Mouse (Mus musculus) embryonic facial prominence, embryonic 15.5 days (tissue): ENCODE measurements around the gene Zswim5. TPM values are rescaled to one million over a fixed set of nuclear protein-coding genes. Genes with fewer than 3 reads are reported as not detected.

Source experiments
- ATAC-seq: fragments of 200-750 bp; cut with Nextera tagmentation; 2 replicates; pipeline ENCODE4 v1.8.0; 2017; ENCODE audit warnings: low read depth, moderate TSS enrichment; ENCODE audit not compliant: insufficient number of reproducible peaks, low FRiP score, low TSS enrichment
- H3K27ac ChIP-seq: fragments of 300-500 bp; sonication (generic); replicated peaks from 2 replicates; pipeline ENCODE4 v1.5.1; 2015; ENCODE audit warnings: mild to moderate bottlenecking, inconsistent platforms
- H3K27me3 ChIP-seq: fragments of 300-500 bp; sonication (generic); 2 replicates; pipeline ENCODE4 v1.6.1; 2015; ENCODE audit warnings: inconsistent platforms
- H3K36me3 ChIP-seq: fragments of 300-500 bp; sonication (generic); 2 replicates; pipeline ENCODE4 v1.6.1; 2015; ENCODE audit warnings: mild to moderate bottlenecking, inconsistent platforms
- H3K4me1 ChIP-seq: fragments of 300-500 bp; sonication (generic); 2 replicates; pipeline ENCODE4 v1.6.1; 2015; ENCODE audit warnings: inconsistent platforms
- H3K4me2 ChIP-seq: fragments of 300-500 bp; sonication (generic); replicated peaks from 2 replicates; pipeline ENCODE4 v1.6.1; 2015; ENCODE audit warnings: mild to moderate bottlenecking, inconsistent platforms
- H3K4me3 ChIP-seq: fragments of 300-500 bp; sonication (generic); replicated peaks from 2 replicates; pipeline ENCODE4 v1.5.1; 2015; ENCODE audit warnings: mild to moderate bottlenecking, inconsistent platforms
- H3K9ac ChIP-seq: fragments of 300-500 bp; sonication (generic); 2 replicates; pipeline ENCODE4 v1.6.1; 2015; ENCODE audit warnings: inconsistent platforms
- H3K9me3 ChIP-seq: fragments of 300-500 bp; sonication (generic); replicated peaks from 2 replicates; pipeline ENCODE4 v1.6.1; 2016; ENCODE audit warnings: inconsistent platforms
- WGBS: fragments of 180-500 bp; shearing (Covaris S2); methylation state at CpG from one replicate; pipeline ENCODE4 v1.1.7; 2015; 5-methylcytosine and 5-hydroxymethylcytosine counted together
- polyA plus RNA-seq: library from polyadenylated mRNA; unstranded; fragments of >200 nt; fragmentation: Nextera tagmentation; extraction: Ambion mirVana; gene quantifications from 2 replicates; pipeline ENCODE4 v1.2.1, GENCODE M21; 2015

The Zswim5 gene
- polyA plus RNA-seq, 1 experiment from 2014 or later: 0.45 TPM

GRCm38 (mm10) chr4:116913318-116913717, 36.1 kb downstream of the Zswim5 start:
- Histone ChIP-seq H3K4me3 (no peak overlapping the region), H3K4me2 (no peak overlapping the region), H3K4me1 (no peaks in the 10 kb centered on the region), H3K27ac (no peak overlapping the region), H3K36me3 (no peaks in the 10 kb centered on the region), H3K27me3 (no peaks in the 10 kb centered on the region), H3K9ac (no peak overlapping the region), H3K9me3 (no peaks in the 10 kb centered on the region)
- ATAC-seq: no peak
- WGBS: 90% methylated on average over 2 of the region's 2 CpGs

GRCm38 (mm10) chr4:116928006-116928651, 51.0 kb downstream of the Zswim5 start:
- H3K9ac ChIP-seq: no peak overlapping the region
- ATAC-seq: no peak
- WGBS: 61% methylated on average over 4 of the region's 4 CpGs
- no peak overlapping the region for H3K4me2 ChIP-seq
- H3K4me3 ChIP-seq: no peak overlapping the region
- H3K27me3 ChIP-seq: no peaks in the 10 kb centered on the region
- no peaks in the 10 kb centered on the region for H3K4me1 ChIP-seq
- H3K9me3 ChIP-seq: no peaks in the 10 kb centered on the region
- no peaks in the 10 kb centered on the region for H3K36me3 ChIP-seq
- no peak overlapping the region for H3K27ac ChIP-seq

- Histone ChIP-seq H3K9ac (no peak overlapping the region), H3K27ac (no peak overlapping the region), H3K4me3 (no peak overlapping the region), H3K27me3 (no peaks in the 10 kb centered on the region), H3K4me2 (no peak overlapping the region), H3K9me3 (no peaks in the 10 kb centered on the region), H3K36me3 (no peaks in the 10 kb centered on the region), H3K4me1 (no peaks in the 10 kb centered on the region)
- 77% methylated on average over 4 of the region's 4 CpGs for WGBS
- ATAC-seq: no peak
Measured at GRCm38 (mm10) chr4:116939585-116939984, 62.4 kb downstream of the Zswim5 start.

- no peak overlapping the region for H3K9ac ChIP-seq
- WGBS: 71% methylated on average over 2 of the region's 2 CpGs
- no peak overlapping the region for H3K4me3 ChIP-seq
- no peak overlapping the region for H3K4me2 ChIP-seq
- H3K27ac ChIP-seq: no peak overlapping the region
- no peaks in the 10 kb centered on the region for H3K9me3 ChIP-seq
- no peak for ATAC-seq
- no peaks in the 10 kb centered on the region for H3K4me1 ChIP-seq
- H3K36me3 ChIP-seq: no peaks in the 10 kb centered on the region
- H3K27me3 ChIP-seq: no peaks in the 10 kb centered on the region
Measured at GRCm38 (mm10) chr4:116942695-116943094, 65.5 kb downstream of the Zswim5 start.

GRCm38 (mm10) chr4:116944055-116944454, 66.9 kb downstream of the Zswim5 start:
- WGBS: 40% methylated on average over 5 of the region's 5 CpGs
- ATAC-seq: no peak
- H3K36me3 ChIP-seq: no peaks in the 10 kb centered on the region
- no peaks in the 10 kb centered on the region for H3K4me1 ChIP-seq
- no peak overlapping the region for H3K27ac ChIP-seq
- H3K4me2 ChIP-seq: no peak overlapping the region
- no peaks in the 10 kb centered on the region for H3K27me3 ChIP-seq
- no peak overlapping the region for H3K4me3 ChIP-seq
- no peaks in the 10 kb centered on the region for H3K9me3 ChIP-seq
- H3K9ac ChIP-seq: no peak overlapping the region

GRCm38 (mm10) chr4:116951642-116952041, 74.5 kb downstream of the Zswim5 start:
- H3K27ac ChIP-seq: no peak overlapping the region
- WGBS: 53% methylated on average over 1 of the region's 1 CpGs
- H3K9ac ChIP-seq: no peak overlapping the region
- no peak overlapping the region for H3K4me2 ChIP-seq
- no peaks in the 10 kb centered on the region for H3K4me1 ChIP-seq
- H3K27me3 ChIP-seq: no peaks in the 10 kb centered on the region
- H3K36me3 ChIP-seq: no peaks in the 10 kb centered on the region
- H3K4me3 ChIP-seq: no peak overlapping the region
- ATAC-seq: no peak
- no peaks in the 10 kb centered on the region for H3K9me3 ChIP-seq

- Histone ChIP-seq H3K27ac (no peak overlapping the region), H3K9me3 (no peaks in the 10 kb centered on the region), H3K4me2 (no peak overlapping the region), H3K9ac (no peak overlapping the region), H3K36me3 (no peaks in the 10 kb centered on the region), H3K4me3 (no peak overlapping the region), H3K27me3 (no peaks in the 10 kb centered on the region), H3K4me1 (no peaks in the 10 kb centered on the region)
- 67% methylated on average over 7 of the region's 7 CpGs for WGBS
- ATAC-seq: no peak
Measured at GRCm38 (mm10) chr4:116954951-116955350, 77.8 kb downstream of the Zswim5 start.

GRCm38 (mm10) chr4:116976503-116976902, 99.3 kb downstream of the Zswim5 start:
- no peaks in the 10 kb centered on the region for H3K9me3 ChIP-seq
- no peak for ATAC-seq
- H3K27me3 ChIP-seq: no peaks in the 10 kb centered on the region
- no peak overlapping the region for H3K4me3 ChIP-seq
- H3K27ac ChIP-seq: no peak overlapping the region
- H3K4me2 ChIP-seq: no peak overlapping the region
- no peaks in the 10 kb centered on the region for H3K36me3 ChIP-seq
- WGBS: 71% methylated on average over 2 of the region's 2 CpGs
- no peaks in the 10 kb centered on the region for H3K4me1 ChIP-seq
- no peak overlapping the region for H3K9ac ChIP-seq

GRCm38 (mm10) chr4:116985681-116986080, 108.5 kb downstream of the Zswim5 start:
- Histone ChIP-seq H3K4me1 (0 out of 2 replicates have a peak, but pooled peaks cover 5% of the 10 kb centered on the region), H3K4me3 (no peak overlapping the region), H3K27ac (no peak overlapping the region), H3K36me3 (peaks cover 10% of the 10 kb centered on the region; the same call in 1 of the 2 replicates), H3K4me2 (no peak overlapping the region), H3K27me3 (no peaks in the 10 kb centered on the region), H3K9me3 (no peaks in the 10 kb centered on the region), H3K9ac (no peak overlapping the region)
- WGBS: 94% methylated on average over 7 of the region's 7 CpGs
- ATAC-seq: no peak

- no peak overlapping the region for H3K4me2 ChIP-seq
- 0 out of 2 replicates have a peak, but pooled peaks cover 5% of the 10 kb centered on the region for H3K4me1 ChIP-seq
- no peaks in the 10 kb centered on the region for H3K27me3 ChIP-seq
- H3K4me3 ChIP-seq: no peak overlapping the region
- no peak overlapping the region for H3K9ac ChIP-seq
- peaks cover 11% of the 10 kb centered on the region; the same call in 1 of the 2 replicates for H3K36me3 ChIP-seq
- peak; percentile 51; the same call in 1 of the 2 replicates for ATAC-seq
- 59% methylated on average over 17 of the region's 17 CpGs for WGBS
- no peaks in the 10 kb centered on the region for H3K9me3 ChIP-seq
- H3K27ac ChIP-seq: no peak overlapping the region
Measured at GRCm38 (mm10) chr4:116986400-116987121, 109.4 kb downstream of the Zswim5 start.

GRCm38 (mm10) chr4:116987122-116987456, 109.9 kb downstream of the Zswim5 start:
- Histone ChIP-seq H3K4me1 (0 out of 2 replicates have a peak, but pooled peaks cover 5% of the 10 kb centered on the region), H3K4me3 (no peak overlapping the region), H3K4me2 (no peak overlapping the region), H3K9ac (no peak overlapping the region), H3K9me3 (no peaks in the 10 kb centered on the region), H3K27me3 (no peaks in the 10 kb centered on the region), H3K36me3 (peaks cover 11% of the 10 kb centered on the region; the same call in 1 of the 2 replicates), H3K27ac (no peak overlapping the region)
- 74% methylated on average over 5 of the region's 5 CpGs for WGBS
- ATAC-seq: no peak
